Mouse (Mus musculus) embryonic facial prominence, embryonic 10.5 days (tissue): ENCODE results near the gene Mplkip. TPM values are rescaled to one million over a fixed set of nuclear protein-coding genes. Genes with fewer than 3 reads are reported as not detected.

Source experiments
- DNase-seq: peaks from one replicate; pipeline ENCODE4 v3.0.0-alpha.2; 2017; ENCODE audit warnings: low spot score
- H3K27ac ChIP-seq: fragments of 300-500 bp; sonication (generic); replicated peaks from 2 replicates; pipeline ENCODE4 v1.5.1; 2016; ENCODE audit warnings: mild to moderate bottlenecking
- H3K27me3 ChIP-seq: fragments of 300-500 bp; sonication (generic); replicated peaks from 2 replicates; pipeline ENCODE4 v1.6.1; 2016; ENCODE audit warnings: low read depth, mild to moderate bottlenecking; ENCODE audit not compliant: poor library complexity, severe bottlenecking
- H3K36me3 ChIP-seq: fragments of 300-500 bp; sonication (generic); replicated peaks from 2 replicates; pipeline ENCODE4 v1.6.1; 2016; ENCODE audit warnings: mild to moderate bottlenecking, moderate library complexity
- H3K4me1 ChIP-seq: fragments of 300-500 bp; sonication (generic); 2 replicates; pipeline ENCODE4 v1.6.1; 2016
- H3K4me3 ChIP-seq: fragments of 300-500 bp; sonication (generic); 2 replicates; pipeline ENCODE4 v1.5.1; 2016; ENCODE audit warnings: mild to moderate bottlenecking, moderate library complexity
- H3K9me3 ChIP-seq: fragments of 300-500 bp; sonication (generic); 2 replicates; pipeline ENCODE4 v1.6.1; 2016; ENCODE audit warnings: mild to moderate bottlenecking
- WGBS: fragments of 180-500 bp; shearing (Covaris S2); methylation state at CpG from one replicate; pipeline ENCODE4 v1.1.7; 2016; 5-methylcytosine and 5-hydroxymethylcytosine counted together
- microRNA counts: library from miRNA; unstranded; fragments of <30 nt; microRNA quantifications from one replicate; lab custom pipeline; 2017
- microRNA-seq: library from miRNA; unstranded; fragments of <30 nt; microRNA quantifications from one replicate; pipeline ENCODE4, GENCODE M21; 2017
- polyA plus RNA-seq: library from polyadenylated mRNA; unstranded; fragments of >200 nt; fragmentation: Nextera tagmentation; extraction: Ambion mirVana; gene quantifications from 2 replicates; pipeline ENCODE4 v1.2.1, GENCODE M21; 2016

Mplkip gene
- polyA plus RNA-seq, 1 experiment from 2014 or later: 49.4 TPM

GRCm38 (mm10) chr13:17705188-17705826, 10.3 kb downstream of the Mplkip start:
- H3K27me3 ChIP-seq: no peaks in the 10 kb centered on the region
- H3K27ac ChIP-seq: no peak overlapping the region
- H3K36me3 ChIP-seq: peaks cover 7% of the 10 kb centered on the region
- H3K4me1 ChIP-seq: no peaks in the 10 kb centered on the region
- WGBS: 91% methylated on average over 6 of the region's 6 CpGs
- H3K9me3 ChIP-seq: no peaks in the 10 kb centered on the region
- H3K4me3 ChIP-seq: no peak overlapping the region
- DNase-seq: no peak

GRCm38 (mm10) chr13:17708784-17709311, 13.9 kb downstream of the Mplkip start:
- Histone ChIP-seq H3K9me3 (no peaks in the 10 kb centered on the region), H3K4me1 (no peaks in the 10 kb centered on the region), H3K27me3 (no peaks in the 10 kb centered on the region), H3K27ac (no peak overlapping the region), H3K4me3 (no peak overlapping the region), H3K36me3 (peaks cover 4% of the 10 kb centered on the region; the same call in 1 of the 2 replicates)
- 84% methylated on average over 5 of the region's 5 CpGs for WGBS
- no peak for DNase-seq

- no peak for DNase-seq
- Histone ChIP-seq H3K4me1 (no peaks in the 10 kb centered on the region), H3K27ac (no peak overlapping the region), H3K9me3 (no peaks in the 10 kb centered on the region), H3K27me3 (no peaks in the 10 kb centered on the region), H3K4me3 (no peak overlapping the region), H3K36me3 (peaks cover 51% of the 10 kb centered on the region)
- 85% methylated on average over 1 of the region's 1 CpGs for WGBS
These were observed 22.4 kb downstream of the Mplkip start for GRCm38 (mm10) chr13:17717357-17717756.

- Histone ChIP-seq H3K4me1 (no peaks in the 10 kb centered on the region), H3K27me3 (no peaks in the 10 kb centered on the region), H3K36me3 (peaks cover 25% of the 10 kb centered on the region), H3K27ac (no peak overlapping the region), H3K9me3 (no peaks in the 10 kb centered on the region), H3K4me3 (no peak overlapping the region)
- 92% methylated on average over 4 of the region's 4 CpGs for WGBS
- no peak for DNase-seq
These were observed 32.9 kb downstream of the Mplkip start for GRCm38 (mm10) chr13:17727922-17728321.

- no peak overlapping the region for H3K4me3 ChIP-seq
- DNase-seq: no peak
- no peak overlapping the region for H3K27ac ChIP-seq
- WGBS: 92% methylated on average over 3 of the region's 3 CpGs
- H3K4me1 ChIP-seq: no peaks in the 10 kb centered on the region
- H3K27me3 ChIP-seq: no peaks in the 10 kb centered on the region
- H3K9me3 ChIP-seq: no peaks in the 10 kb centered on the region
- H3K36me3 ChIP-seq: peaks cover 21% of the 10 kb centered on the region
These were observed 33.8 kb downstream of the Mplkip start for GRCm38 (mm10) chr13:17728798-17729197.

MicroRNAs encoded within 50 kb of the gene (microRNA counts, 519-probe panel; counts per million panel counts)
- 188 counts per million, percentile 57 among the panel's probes with 10 or more counts for microRNA mmu-miR-466i (lab: Ali Mortazavi, UCI)

Small RNAs within 50 kb of the gene (microRNA-seq; reads per million reads assigned to microRNA genes)
- not detected for gene Mir466i

Other genes with a start within 250 kb of the Mplkip start
- gene Sugct, start 361 bp downstream of the Mplkip start, polyA plus RNA-seq: 3.6 and 3.8 TPM in 2 replicates
- gene Cdk13, start 109.9 kb downstream of the Mplkip start, polyA plus RNA-seq: 12.7 and 14.0 TPM in 2 replicates
- gene Rala, start 249.0 kb downstream of the Mplkip start, polyA plus RNA-seq: 107 and 108 TPM in 2 replicates